Mouse (Mus musculus): ENCODE data around the gene Ly86. TPM values are rescaled to one million over a fixed set of nuclear protein-coding genes. Genes with fewer than 3 reads are reported as not detected.

Ly86 gene
- polyA plus RNA-seq, 1 experiment from 2014 or later: 3.1 TPM

GRCm38 (mm10) chr13:37398791-37399190 lies 53.8 kb downstream of the Ly86 start:
- H3K4me3 ChIP-seq (ENCODE audit: low read depth, low read length): no peak overlapping the region
- H3K9ac ChIP-seq (ENCODE audit: low read length): no peak overlapping the region
- H3K27ac ChIP-seq (replicated peaks; ENCODE audit: low read depth, low read length): no peak overlapping the region
- no peaks in the 10 kb centered on the region for H3K36me3 ChIP-seq (ENCODE audit: control insufficient read depth, insufficient read depth, low read length)
- no peaks in the 10 kb centered on the region for H3K4me1 ChIP-seq (ENCODE audit: control insufficient read depth, insufficient read depth, low read length)
- DNase-seq (ENCODE audit: low spot score): no peak
- H3K4me2 ChIP-seq (ENCODE audit: low read depth, severe bottlenecking): no peak overlapping the region
- WGBS: 90% methylated on average over 4 of the region's 4 CpGs
- ATAC-seq (ENCODE audit: insufficient number of reproducible peaks, low FRiP score, low TSS enrichment, low read depth): no peak
- no peaks in the 10 kb centered on the region for H3K27me3 ChIP-seq (ENCODE audit: control insufficient read depth, insufficient read depth, low read length)
- H3K9me3 ChIP-seq (ENCODE audit: control insufficient read depth, low read length): no peaks in the 10 kb centered on the region

- Histone ChIP-seq H3K9me3 (ENCODE audit: control insufficient read depth, low read length) (no peaks in the 10 kb centered on the region), H3K4me1 (ENCODE audit: control insufficient read depth, insufficient read depth, low read length) (no peaks in the 10 kb centered on the region), H3K9ac (ENCODE audit: low read length) (no peak overlapping the region), H3K27me3 (ENCODE audit: control insufficient read depth, insufficient read depth, low read length) (no peaks in the 10 kb centered on the region), H3K27ac (replicated peaks; ENCODE audit: low read depth, low read length) (no peak overlapping the region), H3K4me2 (ENCODE audit: low read depth, severe bottlenecking) (no peak overlapping the region), H3K36me3 (ENCODE audit: control insufficient read depth, insufficient read depth, low read length) (no peaks in the 10 kb centered on the region), H3K4me3 (ENCODE audit: low read depth, low read length) (no peak overlapping the region)
- ATAC-seq (ENCODE audit: insufficient number of reproducible peaks, low FRiP score, low TSS enrichment, low read depth) (no peak), DNase-seq (ENCODE audit: low spot score) (no peak)
- WGBS: 91% methylated on average over 8 of the region's 8 CpGs
These were observed 54.3 kb downstream of the Ly86 start for GRCm38 (mm10) chr13:37399340-37399739.

GRCm38 (mm10) chr13:37402421-37402820 lies 57.4 kb downstream of the Ly86 start:
- no peak overlapping the region for H3K9ac ChIP-seq (ENCODE audit: low read length)
- WGBS: 65% methylated on average over 3 of the region's 3 CpGs
- DNase-seq (ENCODE audit: low spot score): no peak
- H3K27me3 ChIP-seq (ENCODE audit: control insufficient read depth, insufficient read depth, low read length): no peaks in the 10 kb centered on the region
- no peak overlapping the region for H3K4me2 ChIP-seq (ENCODE audit: low read depth, severe bottlenecking)
- H3K9me3 ChIP-seq (ENCODE audit: control insufficient read depth, low read length): no peaks in the 10 kb centered on the region
- no peaks in the 10 kb centered on the region for H3K36me3 ChIP-seq (ENCODE audit: control insufficient read depth, insufficient read depth, low read length)
- no peak overlapping the region for H3K27ac ChIP-seq (replicated peaks; ENCODE audit: low read depth, low read length)
- H3K4me3 ChIP-seq (ENCODE audit: low read depth, low read length): no peak overlapping the region
- ATAC-seq (ENCODE audit: insufficient number of reproducible peaks, low FRiP score, low TSS enrichment, low read depth): no peak
- no peaks in the 10 kb centered on the region for H3K4me1 ChIP-seq (ENCODE audit: control insufficient read depth, insufficient read depth, low read length)

- no peak overlapping the region for H3K4me3 ChIP-seq (ENCODE audit: low read depth, low read length)
- no peak for ATAC-seq (ENCODE audit: insufficient number of reproducible peaks, low FRiP score, low TSS enrichment, low read depth)
- 89% methylated on average over 2 of the region's 2 CpGs for WGBS
- no peaks in the 10 kb centered on the region for H3K4me1 ChIP-seq (ENCODE audit: control insufficient read depth, insufficient read depth, low read length)
- no peak overlapping the region for H3K9ac ChIP-seq (ENCODE audit: low read length)
- DNase-seq (ENCODE audit: low spot score): no peak
- no peaks in the 10 kb centered on the region for H3K36me3 ChIP-seq (ENCODE audit: control insufficient read depth, insufficient read depth, low read length)
- H3K4me2 ChIP-seq (ENCODE audit: low read depth, severe bottlenecking): no peak overlapping the region
- H3K27me3 ChIP-seq (ENCODE audit: control insufficient read depth, insufficient read depth, low read length): no peaks in the 10 kb centered on the region
- H3K27ac ChIP-seq (replicated peaks; ENCODE audit: low read depth, low read length): no peak overlapping the region
- no peaks in the 10 kb centered on the region for H3K9me3 ChIP-seq (ENCODE audit: control insufficient read depth, low read length)
These were observed 58.7 kb downstream of the Ly86 start for GRCm38 (mm10) chr13:37403708-37404107.

- H3K36me3 ChIP-seq (ENCODE audit: control insufficient read depth, insufficient read depth, low read length): no peaks in the 10 kb centered on the region
- H3K4me1 ChIP-seq (ENCODE audit: control insufficient read depth, insufficient read depth, low read length): no peaks in the 10 kb centered on the region
- 96% methylated on average over 1 of the region's 1 CpGs for WGBS
- no peaks in the 10 kb centered on the region for H3K9me3 ChIP-seq (ENCODE audit: control insufficient read depth, low read length)
- H3K4me2 ChIP-seq (ENCODE audit: low read depth, severe bottlenecking): no peak overlapping the region
- H3K27me3 ChIP-seq (ENCODE audit: control insufficient read depth, insufficient read depth, low read length): no peaks in the 10 kb centered on the region
- DNase-seq (ENCODE audit: low spot score): no peak
- no peak overlapping the region for H3K27ac ChIP-seq (replicated peaks; ENCODE audit: low read depth, low read length)
- H3K9ac ChIP-seq (ENCODE audit: low read length): no peak overlapping the region
- no peak overlapping the region for H3K4me3 ChIP-seq (ENCODE audit: low read depth, low read length)
- no peak for ATAC-seq (ENCODE audit: insufficient number of reproducible peaks, low FRiP score, low TSS enrichment, low read depth)
These were observed 70.7 kb downstream of the Ly86 start for GRCm38 (mm10) chr13:37415696-37416095.

- H3K27ac ChIP-seq (replicated peaks; ENCODE audit: low read depth, low read length): no peak overlapping the region
- H3K4me1 ChIP-seq (ENCODE audit: control insufficient read depth, insufficient read depth, low read length): no peaks in the 10 kb centered on the region
- H3K9ac ChIP-seq (ENCODE audit: low read length): no peak overlapping the region
- no peaks in the 10 kb centered on the region for H3K36me3 ChIP-seq (ENCODE audit: control insufficient read depth, insufficient read depth, low read length)
- WGBS: 92% methylated on average over 6 of the region's 6 CpGs
- no peak overlapping the region for H3K4me3 ChIP-seq (ENCODE audit: low read depth, low read length)
- no peaks in the 10 kb centered on the region; the same call in 1 of the 2 replicates for H3K9me3 ChIP-seq (ENCODE audit: control insufficient read depth, low read length)
- DNase-seq (ENCODE audit: low spot score) (no peak), ATAC-seq (ENCODE audit: insufficient number of reproducible peaks, low FRiP score, low TSS enrichment, low read depth) (no peak)
- no peaks in the 10 kb centered on the region for H3K27me3 ChIP-seq (ENCODE audit: control insufficient read depth, insufficient read depth, low read length)
- no peak overlapping the region for H3K4me2 ChIP-seq (ENCODE audit: low read depth, severe bottlenecking)
These were observed 78.4 kb downstream of the Ly86 start for GRCm38 (mm10) chr13:37423416-37423815.

GRCm38 (mm10) chr13:37424904-37425303 lies 79.9 kb downstream of the Ly86 start:
- Histone ChIP-seq H3K9ac (ENCODE audit: low read length) (no peak overlapping the region), H3K36me3 (ENCODE audit: control insufficient read depth, insufficient read depth, low read length) (no peaks in the 10 kb centered on the region), H3K27me3 (ENCODE audit: control insufficient read depth, insufficient read depth, low read length) (no peaks in the 10 kb centered on the region), H3K4me2 (ENCODE audit: low read depth, severe bottlenecking) (no peak overlapping the region), H3K27ac (replicated peaks; ENCODE audit: low read depth, low read length) (no peak overlapping the region), H3K4me3 (ENCODE audit: low read depth, low read length) (no peak overlapping the region), H3K9me3 (ENCODE audit: control insufficient read depth, low read length) (no peaks in the 10 kb centered on the region; the same call in 1 of the 2 replicates), H3K4me1 (ENCODE audit: control insufficient read depth, insufficient read depth, low read length) (0 out of 2 replicates have a peak, but pooled peaks cover 2% of the 10 kb centered on the region)
- DNase-seq (ENCODE audit: low spot score) (no peak), ATAC-seq (ENCODE audit: insufficient number of reproducible peaks, low FRiP score, low TSS enrichment, low read depth) (no peak)
- WGBS: 95% methylated on average over 6 of the region's 6 CpGs

GRCm38 (mm10) chr13:37425406-37425805 lies 80.4 kb downstream of the Ly86 start:
- Histone ChIP-seq H3K4me1 (ENCODE audit: control insufficient read depth, insufficient read depth, low read length) (0 out of 2 replicates have a peak, but pooled peaks cover 4% of the 10 kb centered on the region), H3K27ac (replicated peaks; ENCODE audit: low read depth, low read length) (no peak overlapping the region), H3K4me3 (ENCODE audit: low read depth, low read length) (no peak overlapping the region), H3K27me3 (ENCODE audit: control insufficient read depth, insufficient read depth, low read length) (no peaks in the 10 kb centered on the region), H3K36me3 (ENCODE audit: control insufficient read depth, insufficient read depth, low read length) (no peaks in the 10 kb centered on the region), H3K9ac (ENCODE audit: low read length) (no peak overlapping the region), H3K9me3 (ENCODE audit: control insufficient read depth, low read length) (no peaks in the 10 kb centered on the region; the same call in 1 of the 2 replicates), H3K4me2 (ENCODE audit: low read depth, severe bottlenecking) (no peak overlapping the region)
- DNase-seq (ENCODE audit: low spot score) (no peak), ATAC-seq (ENCODE audit: insufficient number of reproducible peaks, low FRiP score, low TSS enrichment, low read depth) (no peak)
- 71% methylated on average over 3 of the region's 3 CpGs for WGBS
